Mouse (Mus musculus): ENCODE measurements at regions not wholly inside any gene's neighbourhood (a gene's known extent, or its start where the extent isn't known, plus 50 kb on each side); places are given as distances from the start of the nearest gene placed in this dataset.

DNA sequence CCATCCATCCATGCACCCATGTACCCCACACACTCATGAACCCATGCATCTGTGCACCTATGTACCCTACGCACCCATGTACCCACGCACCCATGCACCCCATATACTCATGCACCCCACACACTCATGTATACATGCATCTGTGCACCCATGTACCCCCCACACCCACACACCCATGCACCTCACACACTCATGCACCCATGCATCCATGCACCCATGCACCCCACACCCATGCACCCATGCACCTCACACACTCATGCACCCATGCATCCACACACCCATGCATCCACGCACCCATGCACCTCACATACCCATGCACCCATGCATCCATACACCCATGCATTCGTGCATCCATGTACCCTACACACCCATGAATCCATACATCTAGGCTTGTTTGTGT lies 63.6 kb downstream of the 4930564D02Rik start:
- Histone ChIP-seq H3K36me3 (ENCODE audit: control insufficient read depth, insufficient read depth, low read length, poor library complexity, severe bottlenecking) (no peaks in the 10 kb centered on the region), H3K27me3 (ENCODE audit: control insufficient read depth, insufficient read depth, low read length, poor library complexity, severe bottlenecking) (no peaks in the 10 kb centered on the region)
- DNase-seq (ENCODE audit: low read depth, low spot score) = no peak

DNA sequence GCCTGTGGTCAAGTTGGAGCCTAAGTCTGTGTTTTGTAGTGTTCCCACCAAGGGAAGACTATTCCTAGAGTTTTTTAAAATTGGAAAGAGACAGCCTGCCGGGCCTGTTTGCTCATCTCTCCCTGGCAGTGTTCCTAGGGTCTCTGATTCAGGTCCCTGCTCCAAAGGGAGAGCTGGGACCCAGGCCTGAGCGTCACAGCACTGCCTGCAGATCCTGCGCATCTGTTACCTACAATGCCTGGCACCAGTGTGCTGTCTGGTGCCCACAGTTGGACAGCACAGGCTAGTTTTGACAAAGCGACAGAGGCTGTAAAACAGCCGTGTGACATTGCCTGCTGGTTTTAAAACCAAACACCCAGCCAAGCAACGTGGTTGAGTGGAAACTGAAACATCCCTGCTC lies 64.4 kb downstream of the 4930564D02Rik start:
- Histone ChIP-seq H3K36me3 (ENCODE audit: control insufficient read depth, insufficient read depth, low read length, poor library complexity, severe bottlenecking) (no peaks in the 10 kb centered on the region), H3K27me3 (ENCODE audit: control insufficient read depth, insufficient read depth, low read length, poor library complexity, severe bottlenecking) (no peaks in the 10 kb centered on the region)
- no peak for DNase-seq (ENCODE audit: low read depth, low spot score)

DNA sequence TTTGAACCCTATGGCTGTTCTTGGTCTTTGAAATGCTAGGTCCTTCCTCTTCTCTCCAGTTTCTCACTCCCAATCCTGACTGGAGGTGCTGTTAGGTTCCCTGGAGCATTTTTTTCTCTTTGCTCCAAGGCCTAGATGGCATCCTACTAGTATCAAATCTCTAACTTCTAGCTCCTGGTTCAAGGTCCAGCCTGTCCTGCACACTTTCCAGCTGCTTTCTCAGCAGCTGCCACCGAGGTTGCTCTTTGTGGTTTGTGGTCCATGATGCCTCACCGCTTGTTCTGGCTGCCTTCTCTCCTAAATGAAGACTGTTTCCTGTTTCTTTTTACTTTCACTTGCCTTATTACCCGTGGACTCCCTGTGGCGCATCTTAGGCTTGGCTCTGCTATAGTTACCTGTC lies 66.4 kb downstream of the 4930564D02Rik start:
- DNase-seq (ENCODE audit: low read depth, low spot score) = no peak
- H3K36me3 ChIP-seq (ENCODE audit: control insufficient read depth, insufficient read depth, low read length, poor library complexity, severe bottlenecking) = no peaks in the 10 kb centered on the region
- no peaks in the 10 kb centered on the region for H3K27me3 ChIP-seq (ENCODE audit: control insufficient read depth, insufficient read depth, low read length, poor library complexity, severe bottlenecking)

DNA sequence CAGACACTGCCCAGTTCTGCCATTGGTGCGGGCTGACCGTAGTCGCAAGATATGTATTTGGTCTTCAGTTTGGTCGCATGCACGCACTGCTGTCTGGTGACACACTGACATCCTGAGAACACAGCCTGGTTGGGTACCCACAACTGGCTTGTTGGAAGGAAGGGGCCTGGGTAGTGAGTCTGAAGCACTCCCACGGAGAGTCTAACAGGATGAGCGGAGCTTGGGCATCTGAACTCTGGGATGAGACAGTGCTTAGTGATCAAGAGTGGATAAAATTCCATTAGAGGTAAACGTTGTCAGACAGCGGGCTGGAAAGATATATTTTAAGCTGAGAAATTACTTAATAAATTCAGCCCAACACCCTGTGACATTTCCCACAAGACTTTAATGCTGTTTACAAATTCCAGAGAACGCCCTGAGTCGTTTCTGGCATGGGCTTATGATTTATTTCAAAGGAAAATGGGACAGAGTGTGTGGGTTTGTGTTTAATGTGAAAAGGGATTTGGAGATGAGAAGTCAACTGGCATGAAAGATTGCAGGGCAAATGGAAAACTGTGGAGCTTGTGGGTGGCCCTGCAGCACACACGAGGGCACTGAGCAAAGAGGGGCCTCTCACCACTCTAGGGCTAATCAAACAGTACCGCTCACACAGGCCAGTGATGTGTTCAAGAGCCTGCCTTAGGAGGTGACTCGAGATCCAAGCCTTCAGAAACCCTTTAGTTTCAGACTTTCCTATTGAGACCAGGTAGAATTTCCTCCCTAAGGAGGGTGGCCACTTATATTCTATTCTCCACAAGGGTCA lies 74.7 kb downstream of the 4930564D02Rik start:
- H3K27me3 ChIP-seq (ENCODE audit: control insufficient read depth, insufficient read depth, low read length, poor library complexity, severe bottlenecking) = no peaks in the 10 kb centered on the region
- no peaks in the 10 kb centered on the region for H3K36me3 ChIP-seq (ENCODE audit: control insufficient read depth, insufficient read depth, low read length, poor library complexity, severe bottlenecking)
- DNase-seq (ENCODE audit: low read depth, low spot score) = no peak

DNA sequence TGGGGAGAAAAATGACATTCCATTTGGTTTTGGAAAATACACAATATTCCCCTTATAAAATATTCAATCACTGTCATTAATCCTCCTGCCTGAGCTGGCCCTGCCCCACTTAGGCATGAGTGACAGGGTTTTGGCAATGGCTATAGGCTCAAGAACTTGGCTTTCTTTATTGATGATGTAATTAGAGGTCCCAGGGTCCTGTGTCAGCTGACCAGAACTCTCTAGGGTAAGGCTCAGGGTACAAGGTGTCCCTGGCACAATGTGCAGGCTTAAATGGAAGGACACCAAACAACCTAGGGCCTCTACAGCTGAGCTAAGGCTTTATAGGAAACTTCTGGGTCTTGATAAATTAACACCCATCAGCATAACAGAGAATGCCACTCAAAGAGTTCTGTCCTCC lies 76.0 kb downstream of the 4930564D02Rik start:
- no peak for DNase-seq (ENCODE audit: low read depth, low spot score)
- Histone ChIP-seq H3K36me3 (ENCODE audit: control insufficient read depth, insufficient read depth, low read length, poor library complexity, severe bottlenecking) (no peaks in the 10 kb centered on the region), H3K27me3 (ENCODE audit: control insufficient read depth, insufficient read depth, low read length, poor library complexity, severe bottlenecking) (no peaks in the 10 kb centered on the region; the same call in 1 of the 2 replicates)

DNA sequence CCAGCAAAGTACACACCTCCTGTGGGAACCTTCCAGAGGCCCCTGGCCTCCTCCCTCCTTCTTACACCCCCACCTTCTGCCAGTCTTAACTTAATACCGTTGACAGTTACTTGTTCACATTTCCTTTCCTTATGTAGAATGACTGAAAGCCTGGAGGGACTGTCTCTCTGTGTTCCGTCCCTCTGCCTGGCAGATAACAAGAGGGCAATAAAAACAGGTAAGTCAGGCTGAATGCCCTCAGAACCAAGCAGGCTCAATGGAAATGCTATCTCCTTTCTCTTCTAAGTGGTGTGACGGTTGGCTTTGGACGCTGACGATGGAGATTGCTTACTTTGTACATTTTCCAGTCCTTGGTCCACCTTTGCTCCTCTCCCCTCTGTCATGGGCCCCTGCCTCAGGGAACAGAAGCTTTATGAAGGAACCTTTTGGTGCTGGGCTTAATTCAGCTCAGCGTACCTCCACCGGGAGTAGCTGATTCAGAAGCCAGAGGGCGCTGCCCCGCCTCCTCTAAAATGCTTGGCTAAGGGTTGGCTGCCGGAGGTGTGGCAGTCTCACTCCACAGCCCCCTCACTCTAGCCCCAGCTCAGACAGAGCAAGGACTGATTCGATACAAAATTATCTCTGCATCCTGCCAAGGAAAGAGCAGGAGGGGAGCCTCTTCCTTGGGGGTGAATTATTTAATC lies 85.0 kb downstream of the 4930564D02Rik start:
- H3K36me3 ChIP-seq (ENCODE audit: control insufficient read depth, insufficient read depth, low read length, poor library complexity, severe bottlenecking) = no peaks in the 10 kb centered on the region
- H3K27me3 ChIP-seq (ENCODE audit: control insufficient read depth, insufficient read depth, low read length, poor library complexity, severe bottlenecking) = no peaks in the 10 kb centered on the region; the same call in 1 of the 2 replicates
- DNase-seq (ENCODE audit: low read depth, low spot score) = no peak

DNA sequence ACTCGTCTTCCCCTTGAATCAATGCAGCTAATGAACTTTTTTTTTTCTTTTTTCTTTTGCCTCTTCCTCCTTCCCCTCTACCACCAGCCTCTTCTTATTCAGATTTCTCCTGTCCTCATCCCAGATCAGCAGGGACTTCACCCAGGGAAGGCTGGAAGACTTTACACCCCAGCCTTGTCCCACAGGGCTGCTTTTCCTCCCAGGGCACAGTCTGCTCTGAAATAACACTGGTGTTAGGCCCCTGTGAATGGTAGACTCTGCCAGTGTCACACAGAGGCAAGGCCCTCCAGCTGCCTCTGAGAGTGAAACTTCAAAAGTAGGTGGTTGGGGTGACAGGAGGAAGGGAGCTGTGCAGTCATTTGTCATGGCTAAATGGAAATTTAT lies 85.5 kb downstream of the 4930564D02Rik start:
- Histone ChIP-seq H3K36me3 (ENCODE audit: control insufficient read depth, insufficient read depth, low read length, poor library complexity, severe bottlenecking) (no peaks in the 10 kb centered on the region), H3K27me3 (ENCODE audit: control insufficient read depth, insufficient read depth, low read length, poor library complexity, severe bottlenecking) (no peaks in the 10 kb centered on the region; the same call in 1 of the 2 replicates)
- DNase-seq (ENCODE audit: low read depth, low spot score) = no peak

DNA sequence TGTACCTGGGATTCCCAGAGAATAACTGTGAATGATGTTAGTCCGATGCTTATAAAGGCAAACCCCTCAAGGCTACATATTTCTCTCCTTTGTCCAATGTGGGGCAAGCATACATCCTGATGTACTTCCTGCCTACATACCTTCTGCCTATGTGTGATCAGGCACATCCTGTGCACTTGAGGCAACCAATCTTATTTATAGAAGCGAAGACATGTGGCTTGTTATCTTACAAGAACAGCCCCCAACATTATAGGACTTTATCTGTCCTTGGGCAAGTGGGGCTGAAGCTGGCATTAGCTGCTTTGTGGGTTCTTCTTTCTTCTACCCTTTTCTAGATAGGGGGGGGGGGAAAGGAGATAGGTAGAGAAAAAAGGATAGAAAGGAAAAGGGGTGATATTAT lies 91.7 kb downstream of the 4930564D02Rik start:
- no peaks in the 10 kb centered on the region for H3K36me3 ChIP-seq (ENCODE audit: control insufficient read depth, insufficient read depth, low read length, poor library complexity, severe bottlenecking)
- H3K27me3 ChIP-seq (ENCODE audit: control insufficient read depth, insufficient read depth, low read length, poor library complexity, severe bottlenecking) = no peaks in the 10 kb centered on the region
- no peak for DNase-seq (ENCODE audit: low read depth, low spot score)

DNA sequence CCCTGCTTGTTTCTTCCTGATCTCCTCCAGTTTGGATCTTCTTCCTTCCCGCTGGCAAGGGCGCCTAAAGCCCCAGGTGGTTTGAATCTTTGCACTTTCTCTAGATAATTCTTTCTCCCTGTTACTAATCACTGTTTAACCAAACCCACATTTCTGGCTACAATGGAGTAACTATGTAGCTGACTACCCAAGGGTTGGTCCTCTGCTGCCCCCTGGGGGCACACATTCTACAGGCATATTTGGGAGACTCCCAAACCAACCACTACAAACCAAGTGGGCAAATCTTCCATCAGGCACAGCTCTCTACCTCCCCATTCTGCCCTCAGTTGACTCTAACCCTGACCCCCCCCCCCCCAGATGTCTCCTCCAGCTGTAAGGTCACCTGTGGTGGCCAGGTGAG lies 98.7 kb downstream of the 4930564D02Rik start:
- Histone ChIP-seq H3K36me3 (ENCODE audit: control insufficient read depth, insufficient read depth, low read length, poor library complexity, severe bottlenecking) (no peaks in the 10 kb centered on the region), H3K27me3 (ENCODE audit: control insufficient read depth, insufficient read depth, low read length, poor library complexity, severe bottlenecking) (no peaks in the 10 kb centered on the region)
- peak; percentile 13 for DNase-seq (ENCODE audit: low read depth, low spot score)

DNA sequence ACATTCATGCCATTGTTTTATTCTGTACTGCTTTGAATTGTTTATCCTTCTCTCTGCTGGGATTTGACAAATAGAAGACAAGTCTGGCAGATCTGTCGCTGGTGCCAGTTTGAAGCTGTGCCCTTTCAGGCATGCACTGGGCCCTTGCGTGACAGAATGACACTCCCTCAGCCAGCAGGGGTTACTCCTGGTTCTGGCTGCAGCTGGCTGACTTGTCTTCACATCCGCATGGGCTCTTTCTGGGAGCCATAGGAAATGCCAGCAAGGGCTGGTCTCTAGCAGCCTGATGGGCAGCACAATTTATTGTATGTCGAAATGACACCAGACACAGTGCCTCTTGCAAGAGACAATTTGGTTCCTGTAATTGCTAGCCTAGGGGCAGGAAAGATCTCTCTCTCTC lies 102.5 kb downstream of the 4930564D02Rik start:
- no peak for DNase-seq (ENCODE audit: low read depth, low spot score)
- no peaks in the 10 kb centered on the region for H3K27me3 ChIP-seq (ENCODE audit: control insufficient read depth, insufficient read depth, low read length, poor library complexity, severe bottlenecking)
- H3K36me3 ChIP-seq (ENCODE audit: control insufficient read depth, insufficient read depth, low read length, poor library complexity, severe bottlenecking) = no peaks in the 10 kb centered on the region

DNA sequence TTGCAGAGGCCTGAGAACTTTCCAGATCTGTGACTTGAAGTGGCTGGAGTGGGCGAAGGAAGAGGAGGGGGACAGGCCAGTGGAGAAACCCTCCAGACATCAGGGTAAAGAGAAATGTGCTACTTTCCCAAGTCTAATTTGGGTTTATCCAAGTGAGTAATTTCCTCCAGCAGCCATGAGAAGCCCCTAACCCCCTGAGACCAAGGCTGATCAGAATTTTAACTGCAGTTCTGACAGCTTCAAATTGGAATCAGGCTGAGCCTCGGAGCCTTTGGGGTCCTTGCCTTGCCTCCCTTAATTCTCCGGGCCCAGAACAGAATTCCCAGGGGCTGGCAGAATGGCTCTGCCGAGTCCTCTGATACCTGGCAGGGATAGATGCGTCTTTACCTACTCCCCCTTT lies 104.9 kb downstream of the 4930564D02Rik start:
- Histone ChIP-seq H3K27me3 (ENCODE audit: control insufficient read depth, insufficient read depth, low read length, poor library complexity, severe bottlenecking) (no peaks in the 10 kb centered on the region), H3K36me3 (ENCODE audit: control insufficient read depth, insufficient read depth, low read length, poor library complexity, severe bottlenecking) (no peaks in the 10 kb centered on the region)
- DNase-seq (ENCODE audit: low read depth, low spot score) = no peak

DNA sequence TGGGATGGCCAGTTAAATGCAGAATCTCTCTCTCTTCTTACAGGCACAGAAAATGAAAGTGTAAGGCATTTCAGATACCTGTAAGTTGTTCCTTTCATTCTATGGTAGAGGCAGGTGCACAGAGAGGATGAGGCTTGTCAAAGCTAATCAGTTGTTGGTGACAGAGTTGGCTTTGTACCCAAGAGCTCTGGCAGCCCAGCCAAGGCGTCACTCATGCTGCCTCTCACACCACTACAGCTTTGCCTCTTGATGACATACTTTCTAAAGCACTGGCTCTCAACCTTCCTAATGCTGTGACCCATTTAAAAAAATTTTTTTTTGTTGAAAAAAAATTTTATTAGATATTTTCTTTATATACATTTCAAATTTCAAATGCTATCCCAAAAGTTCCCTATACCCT lies 105.4 kb downstream of the 4930564D02Rik start:
- no peak for DNase-seq (ENCODE audit: low read depth, low spot score)
- Histone ChIP-seq H3K27me3 (ENCODE audit: control insufficient read depth, insufficient read depth, low read length, poor library complexity, severe bottlenecking) (no peaks in the 10 kb centered on the region), H3K36me3 (ENCODE audit: control insufficient read depth, insufficient read depth, low read length, poor library complexity, severe bottlenecking) (no peaks in the 10 kb centered on the region)

DNA sequence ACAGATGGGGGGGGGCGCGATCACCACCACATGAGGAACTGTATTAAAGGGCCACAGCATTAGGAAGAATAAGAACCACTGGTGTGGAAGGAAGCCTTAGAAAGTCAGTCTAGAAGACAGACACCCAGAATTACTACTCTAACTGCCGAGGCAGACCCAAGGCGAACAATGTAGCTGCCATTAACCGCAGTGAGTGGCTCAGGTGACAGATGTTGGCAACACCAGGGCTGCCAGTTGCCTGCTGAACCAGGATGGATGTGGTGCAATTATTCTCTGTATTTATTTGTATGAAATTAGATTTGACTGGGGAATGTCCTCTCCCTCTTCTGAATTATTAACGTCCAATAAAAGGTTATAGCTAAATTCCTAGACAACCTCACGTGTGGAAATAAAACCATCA lies 124.7 kb downstream of the 4930564D02Rik start:
- Histone ChIP-seq H3K27me3 (ENCODE audit: control insufficient read depth, insufficient read depth, low read length, poor library complexity, severe bottlenecking) (no peaks in the 10 kb centered on the region), H3K36me3 (ENCODE audit: control insufficient read depth, insufficient read depth, low read length, poor library complexity, severe bottlenecking) (no peaks in the 10 kb centered on the region)
- no peak for DNase-seq (ENCODE audit: low read depth, low spot score)

DNA sequence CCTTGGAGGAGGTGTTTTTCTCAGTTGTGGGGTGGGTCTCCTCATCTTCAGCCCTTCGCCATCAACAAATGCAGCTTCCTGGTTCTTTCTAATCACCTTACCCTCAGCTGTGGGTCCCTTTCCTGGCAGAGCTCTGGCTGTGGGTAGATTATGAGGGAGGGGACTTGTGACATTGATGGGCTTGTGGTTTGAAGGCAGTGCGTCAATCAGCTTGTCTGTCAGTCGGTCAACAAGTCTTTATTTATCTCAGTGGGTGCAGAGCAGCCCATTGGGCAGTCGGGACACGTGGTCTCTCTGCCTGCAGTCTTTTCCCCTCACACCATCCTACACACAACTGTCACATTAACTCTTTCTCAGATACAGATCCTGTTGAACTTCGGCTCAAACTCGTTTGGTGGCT lies 125.2 kb downstream of the 4930564D02Rik start:
- no peaks in the 10 kb centered on the region for H3K36me3 ChIP-seq (ENCODE audit: control insufficient read depth, insufficient read depth, low read length, poor library complexity, severe bottlenecking)
- DNase-seq (ENCODE audit: low read depth, low spot score) = no peak
- no peaks in the 10 kb centered on the region for H3K27me3 ChIP-seq (ENCODE audit: control insufficient read depth, insufficient read depth, low read length, poor library complexity, severe bottlenecking)

DNA sequence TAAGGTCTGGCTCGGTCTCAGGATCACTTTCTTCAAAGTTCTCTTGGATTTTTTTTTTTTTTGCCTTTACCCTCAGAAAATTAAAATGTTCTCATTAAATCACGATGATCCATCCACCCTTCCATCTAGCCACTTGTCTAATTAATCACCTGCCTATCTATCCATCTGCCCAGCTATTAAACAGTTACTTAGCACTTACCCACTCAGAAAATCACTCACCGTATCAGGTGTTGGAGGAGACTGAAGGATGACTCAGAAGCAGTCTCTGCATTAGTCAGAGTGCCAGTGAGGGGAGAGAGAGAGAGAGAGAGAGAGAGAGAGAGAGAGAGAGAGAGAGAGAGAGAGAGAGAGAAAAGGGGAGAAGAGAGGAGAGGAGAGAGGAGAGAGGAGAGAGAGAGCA lies 134.1 kb downstream of the 4930564D02Rik start:
- no peaks in the 10 kb centered on the region for H3K27me3 ChIP-seq (ENCODE audit: control insufficient read depth, insufficient read depth, low read length, poor library complexity, severe bottlenecking)
- DNase-seq (ENCODE audit: low read depth, low spot score) = no peak

More for the DNA sequence above, 134.1 kb downstream of the 4930564D02Rik start:
- H3K36me3 ChIP-seq (ENCODE audit: control insufficient read depth, insufficient read depth, low read length, poor library complexity, severe bottlenecking) = no peaks in the 10 kb centered on the region

Measured in splenic B cell, adult 2 months (primary cell).